Mouse (Mus musculus): ENCODE results near the gene Olfr1095. TPM values are rescaled to one million over a fixed set of nuclear protein-coding genes. Genes with fewer than 3 reads are reported as not detected.

Gene Olfr1095
- polyA plus RNA-seq (2015; fragmentation: Nextera tagmentation; extraction: Ambion mirVana), result not detected in 2 replicates

DNA sequence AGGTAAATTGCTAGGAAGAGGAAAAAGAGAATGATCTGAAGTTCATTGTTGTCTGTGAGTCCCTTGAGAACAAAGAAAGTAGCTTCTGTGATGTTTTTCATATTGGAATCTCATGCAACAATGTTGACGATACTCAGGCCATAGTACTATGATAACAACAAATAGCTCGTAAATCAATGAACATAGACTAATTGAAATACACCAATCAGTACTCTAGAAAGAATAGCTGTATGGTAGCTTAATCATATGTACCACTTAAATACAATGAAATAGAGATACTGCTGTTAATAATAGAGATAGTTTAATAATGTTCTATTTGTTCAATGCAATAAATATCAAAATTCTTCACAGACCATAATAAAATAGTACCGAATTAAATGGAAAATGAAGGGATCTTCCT is at the start of gene Olfr1095:
TSS of gene Olfr1095 (minus strand) at position 101 of the 400 bp plus-strand sequence.
- Histone ChIP-seq H3K4me3 (replicated peaks; ENCODE audit: low read depth, low read length) (no peak within 1 kb of the TSS), H3K4me1 (replicated peaks; ENCODE audit: insufficient read depth, low read length) (no peaks in the 10 kb centered on the region), H3K27me3 (ENCODE audit: insufficient read depth, low read length) (no peaks in the 10 kb centered on the region), H3K9ac (ENCODE audit: low read depth, low read length) (no peak within 1 kb of the TSS), H3K9me3 (replicated peaks; ENCODE audit: low read length) (no peaks in the 10 kb centered on the region), H3K4me2 (ENCODE audit: low read length) (no peak within 1 kb of the TSS), H3K27ac (no peak within 1 kb of the TSS), H3K36me3 (ENCODE audit: insufficient read depth, low read length) (no peaks in the 10 kb centered on the region)
- ATAC-seq (replicated peaks; ENCODE audit: low FRiP score, low read depth) (no peak), DNase-seq (ENCODE audit: low spot score) (no peak)
- no peak for TF ChIP-seq CTCF (IDR thresholded peaks at IDR 0.05; ENCODE audit: low read depth)
- 87% methylated on average over 3 of the region's 3 CpGs for WGBS

DNA sequence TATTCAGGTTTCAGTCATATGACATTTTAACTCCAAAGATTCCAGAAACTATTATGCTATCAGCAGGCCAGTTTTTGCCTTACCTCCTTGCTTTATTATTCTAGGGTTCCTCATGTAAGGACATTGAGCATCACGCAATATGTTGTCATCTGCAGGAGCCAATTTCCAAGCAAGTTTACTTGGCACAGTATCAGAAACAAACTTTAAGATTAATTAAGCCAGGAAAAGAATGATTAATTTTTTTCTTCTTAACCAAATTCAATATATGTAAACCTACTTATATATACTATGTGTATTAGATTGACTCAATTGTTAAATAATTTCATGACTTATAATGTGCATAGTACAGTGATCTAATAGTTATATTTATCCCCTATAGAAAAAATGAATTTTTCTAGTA is 40.6 kb upstream of the Olfr1095 start, which contains the start of gene Olfr1097:
TSS of gene Olfr1097 (minus strand) at position 101 of the 400 bp plus-strand sequence.
- Histone ChIP-seq H3K36me3 (ENCODE audit: insufficient read depth, low read length) (no peaks in the 10 kb centered on the region), H3K4me2 (ENCODE audit: low read length) (no peak within 1 kb of the TSS), H3K9me3 (replicated peaks; ENCODE audit: low read length) (no peaks in the 10 kb centered on the region), H3K4me1 (replicated peaks; ENCODE audit: insufficient read depth, low read length) (no peaks in the 10 kb centered on the region), H3K27ac (no peak within 1 kb of the TSS), H3K9ac (ENCODE audit: low read depth, low read length) (no peak within 1 kb of the TSS), H3K4me3 (replicated peaks; ENCODE audit: low read depth, low read length) (no peak within 1 kb of the TSS), H3K27me3 (ENCODE audit: insufficient read depth, low read length) (no peaks in the 10 kb centered on the region)
- TF ChIP-seq CTCF (IDR thresholded peaks at IDR 0.05; ENCODE audit: low read depth), result no peak
- WGBS, result 87% methylated on average over 1 of the region's 1 CpGs
- DNase-seq (ENCODE audit: low spot score) (no peak), ATAC-seq (replicated peaks; ENCODE audit: low FRiP score, low read depth) (no peak)

DNA sequence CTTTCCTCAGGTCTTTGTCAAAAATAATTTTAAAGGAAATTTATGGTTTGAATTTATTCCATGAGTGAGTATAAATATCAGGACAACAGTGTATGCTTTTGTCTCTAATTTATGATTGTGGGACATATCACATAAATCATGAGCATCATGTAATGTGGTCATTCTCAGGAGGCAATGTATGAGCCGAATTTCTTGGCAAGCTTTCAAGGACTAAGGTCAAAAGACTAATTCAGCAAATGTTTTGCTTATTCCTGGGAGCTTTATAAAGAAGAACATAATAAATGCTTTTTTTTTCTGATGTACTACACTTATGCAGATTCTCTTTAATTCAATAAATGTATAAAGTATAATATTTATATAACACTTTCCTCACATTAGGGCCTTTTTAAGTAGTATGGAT is 23.2 kb upstream of the Olfr1095 start, which contains the start of gene Gm13723:
TSS of gene Gm13723 (minus strand) at position 101 of the 400 bp plus-strand sequence.
- ATAC-seq (replicated peaks; ENCODE audit: low FRiP score, low read depth) (no peak), DNase-seq (ENCODE audit: low spot score) (peak; percentile 1)
- 26% methylated on average over 1 of the region's 1 CpGs for WGBS
- Histone ChIP-seq H3K36me3 (ENCODE audit: insufficient read depth, low read length) (no peaks in the 10 kb centered on the region), H3K4me2 (ENCODE audit: low read length) (no peak within 1 kb of the TSS), H3K27me3 (ENCODE audit: insufficient read depth, low read length) (no peaks in the 10 kb centered on the region), H3K4me1 (replicated peaks; ENCODE audit: insufficient read depth, low read length) (no peaks in the 10 kb centered on the region), H3K9me3 (replicated peaks; ENCODE audit: low read length) (no peaks in the 10 kb centered on the region), H3K4me3 (replicated peaks; ENCODE audit: low read depth, low read length) (no peak within 1 kb of the TSS), H3K27ac (no peak within 1 kb of the TSS), H3K9ac (ENCODE audit: low read depth, low read length) (no peak within 1 kb of the TSS)
- TF ChIP-seq CTCF (IDR thresholded peaks at IDR 0.05; ENCODE audit: low read depth), result no peak

DNA sequence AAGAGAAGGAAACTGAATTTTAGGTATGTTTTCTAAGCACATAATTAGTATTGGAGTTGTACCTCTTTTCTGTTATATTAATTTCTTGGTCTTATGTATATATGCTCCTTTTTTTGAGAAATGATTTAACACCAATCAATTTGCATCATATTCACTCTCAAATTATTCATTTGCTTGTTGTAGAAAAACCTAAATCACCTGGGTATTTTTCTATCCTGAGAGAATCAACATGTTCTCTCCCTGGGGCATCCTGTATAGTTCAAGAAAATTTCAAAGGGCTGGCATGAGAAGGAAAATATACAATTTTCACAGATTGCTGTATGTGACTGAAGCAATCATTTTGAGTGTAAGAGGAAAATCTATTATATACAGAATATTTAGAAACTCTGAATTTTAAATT is 27.1 kb downstream of the Olfr1095 start, which contains the start of gene Olfr1094:
TSS of gene Olfr1094 (plus strand) at position 301 of the 400 bp plus-strand sequence.
- Histone ChIP-seq H3K27me3 (ENCODE audit: insufficient read depth, low read length) (no peaks in the 10 kb centered on the region), H3K36me3 (ENCODE audit: insufficient read depth, low read length) (no peaks in the 10 kb centered on the region), H3K9ac (ENCODE audit: low read depth, low read length) (no peak within 1 kb of the TSS), H3K9me3 (replicated peaks; ENCODE audit: low read length) (no peaks in the 10 kb centered on the region), H3K4me2 (ENCODE audit: low read length) (no peak within 1 kb of the TSS), H3K4me3 (replicated peaks; ENCODE audit: low read depth, low read length) (no peak within 1 kb of the TSS), H3K4me1 (replicated peaks; ENCODE audit: insufficient read depth, low read length) (no peaks in the 10 kb centered on the region), H3K27ac (no peak within 1 kb of the TSS)
- TF ChIP-seq CTCF (IDR thresholded peaks at IDR 0.05; ENCODE audit: low read depth), result no peak
- no peak for DNase-seq (ENCODE audit: low spot score)
- ATAC-seq (replicated peaks; ENCODE audit: low FRiP score, low read depth), result no peak

DNA sequence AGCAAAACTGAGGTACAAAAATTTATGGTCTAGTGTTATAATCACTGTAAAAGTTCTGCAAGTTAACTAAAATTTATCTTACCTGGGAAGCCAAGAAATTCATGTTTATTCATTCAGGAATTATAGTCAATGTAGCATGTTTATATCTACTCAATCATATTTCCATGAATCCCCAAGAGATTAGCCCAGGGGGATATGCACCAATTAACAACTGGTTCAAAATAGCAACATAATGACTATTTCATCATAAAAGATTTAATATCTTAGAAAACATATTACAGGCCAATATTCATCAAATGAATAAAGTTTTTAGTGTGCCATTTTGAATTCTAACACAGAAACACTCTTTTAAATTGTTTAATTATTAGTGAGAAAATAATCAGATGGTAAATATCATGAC is 41.6 kb downstream of the Olfr1095 start, which contains the start of gene Olfr141:
TSS of gene Olfr141 (minus strand) at position 101 of the 400 bp plus-strand sequence.
- ATAC-seq (replicated peaks; ENCODE audit: low FRiP score, low read depth), result no peak
- H3K27ac ChIP-seq, result no peak within 1 kb of the TSS
- H3K27me3 ChIP-seq (ENCODE audit: insufficient read depth, low read length), result no peaks in the 10 kb centered on the region
- H3K9me3 ChIP-seq (replicated peaks; ENCODE audit: low read length), result no peaks in the 10 kb centered on the region
- no peak for TF ChIP-seq CTCF (IDR thresholded peaks at IDR 0.05; ENCODE audit: low read depth)
- no peak for DNase-seq (ENCODE audit: low spot score)
- no peak within 1 kb of the TSS for H3K9ac ChIP-seq (ENCODE audit: low read depth, low read length)
- H3K4me2 ChIP-seq (ENCODE audit: low read length), result no peak within 1 kb of the TSS
- no peak within 1 kb of the TSS for H3K4me3 ChIP-seq (replicated peaks; ENCODE audit: low read depth, low read length)
- no peaks in the 10 kb centered on the region for H3K36me3 ChIP-seq (ENCODE audit: insufficient read depth, low read length)
- H3K4me1 ChIP-seq (replicated peaks; ENCODE audit: insufficient read depth, low read length), result no peaks in the 10 kb centered on the region

Other genes with a start within 250 kb of the Olfr1095 start
- not detected in 2 replicates for gene Olfr1084, start 212.0 kb downstream of the Olfr1095 start, polyA plus RNA-seq (2015; fragmentation: Nextera tagmentation; extraction: Ambion mirVana)
- not detected in 2 replicates for gene Olfr1085, start 189.7 kb downstream of the Olfr1095 start, polyA plus RNA-seq (2015; fragmentation: Nextera tagmentation; extraction: Ambion mirVana)
- gene Olfr1086, start 171.6 kb downstream of the Olfr1095 start, polyA plus RNA-seq (2015; fragmentation: Nextera tagmentation; extraction: Ambion mirVana), result not detected in 2 replicates
- gene Olfr1087, start 153.3 kb downstream of the Olfr1095 start, polyA plus RNA-seq (2015; fragmentation: Nextera tagmentation; extraction: Ambion mirVana), result not detected in 2 replicates
- not detected in 2 replicates for gene Olfr1089, start 118.0 kb downstream of the Olfr1095 start, polyA plus RNA-seq (2015; fragmentation: Nextera tagmentation; extraction: Ambion mirVana)
- not detected in 2 replicates for gene Olfr1090, start 92.7 kb downstream of the Olfr1095 start, polyA plus RNA-seq (2015; fragmentation: Nextera tagmentation; extraction: Ambion mirVana)
- not detected in 2 replicates for gene Olfr1093, start 69.2 kb downstream of the Olfr1095 start, polyA plus RNA-seq (2015; fragmentation: Nextera tagmentation; extraction: Ambion mirVana)
- gene Olfr141, start 41.7 kb downstream of the Olfr1095 start, polyA plus RNA-seq (2015; fragmentation: Nextera tagmentation; extraction: Ambion mirVana), result not detected in 2 replicates
- gene Olfr1094, start 27.0 kb downstream of the Olfr1095 start, polyA plus RNA-seq (2015; fragmentation: Nextera tagmentation; extraction: Ambion mirVana), result not detected in 2 replicates
- gene Gm13723, start 23.1 kb upstream of the Olfr1095 start, polyA plus RNA-seq (2015; fragmentation: Nextera tagmentation; extraction: Ambion mirVana), result not detected in 2 replicates
- gene Olfr1097, start 40.5 kb upstream of the Olfr1095 start, polyA plus RNA-seq (2015; fragmentation: Nextera tagmentation; extraction: Ambion mirVana), result not detected in 2 replicates
- not detected in 2 replicates for gene Olfr1098, start 72.8 kb upstream of the Olfr1095 start, polyA plus RNA-seq (2015; fragmentation: Nextera tagmentation; extraction: Ambion mirVana)
- gene Olfr1099, start 109.0 kb upstream of the Olfr1095 start, polyA plus RNA-seq (2015; fragmentation: Nextera tagmentation; extraction: Ambion mirVana), result not detected in 2 replicates
- not detected in 2 replicates for gene Olfr1100, start 128.3 kb upstream of the Olfr1095 start, polyA plus RNA-seq (2015; fragmentation: Nextera tagmentation; extraction: Ambion mirVana)
- not detected in 2 replicates for gene Olfr1101, start 139.5 kb upstream of the Olfr1095 start, polyA plus RNA-seq (2015; fragmentation: Nextera tagmentation; extraction: Ambion mirVana)
- not detected in 2 replicates for gene Olfr1102, start 146.7 kb upstream of the Olfr1095 start, polyA plus RNA-seq (2015; fragmentation: Nextera tagmentation; extraction: Ambion mirVana)
- not detected in 2 replicates for gene Olfr1104, start 175.4 kb upstream of the Olfr1095 start, polyA plus RNA-seq (2015; fragmentation: Nextera tagmentation; extraction: Ambion mirVana)
- not detected in 2 replicates for gene Olfr1105, start 184.8 kb upstream of the Olfr1095 start, polyA plus RNA-seq (2015; fragmentation: Nextera tagmentation; extraction: Ambion mirVana)
- not detected in 2 replicates for gene Olfr1106, start 200.6 kb upstream of the Olfr1095 start, polyA plus RNA-seq (2015; fragmentation: Nextera tagmentation; extraction: Ambion mirVana)
- gene Olfr1107, start 224.1 kb upstream of the Olfr1095 start, polyA plus RNA-seq (2015; fragmentation: Nextera tagmentation; extraction: Ambion mirVana), result not detected in 2 replicates
- gene Olfr1109, start 244.3 kb upstream of the Olfr1095 start, polyA plus RNA-seq (2015; fragmentation: Nextera tagmentation; extraction: Ambion mirVana), result not detected in 2 replicates

Measured in kidney, postnatal 0 days (tissue).